Mouse (Mus musculus): Measurements from ENCODE around the gene Tsc22d1.

The Tsc22d1 gene

DNA sequence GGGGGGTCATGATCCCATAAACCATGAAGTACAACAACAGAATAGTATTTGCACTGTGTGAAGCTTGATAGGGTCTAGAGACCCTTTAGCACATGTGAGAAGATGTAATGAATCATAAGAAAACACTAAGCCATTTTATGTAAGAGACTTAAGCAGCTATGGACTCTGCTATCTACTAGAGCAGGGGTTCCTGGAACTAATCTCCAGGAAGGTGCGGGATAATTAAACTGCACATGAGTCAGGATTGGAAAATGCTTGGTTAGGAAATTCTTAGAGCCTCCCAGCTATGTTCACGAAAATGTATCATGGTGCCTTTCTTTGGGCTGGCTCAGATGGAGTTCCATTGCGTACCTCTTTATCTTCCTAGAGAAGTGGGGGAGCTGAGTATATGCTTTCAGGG is 106.5 kb downstream of the Tsc22d1 start:
- DNase-seq: no peak

DNA sequence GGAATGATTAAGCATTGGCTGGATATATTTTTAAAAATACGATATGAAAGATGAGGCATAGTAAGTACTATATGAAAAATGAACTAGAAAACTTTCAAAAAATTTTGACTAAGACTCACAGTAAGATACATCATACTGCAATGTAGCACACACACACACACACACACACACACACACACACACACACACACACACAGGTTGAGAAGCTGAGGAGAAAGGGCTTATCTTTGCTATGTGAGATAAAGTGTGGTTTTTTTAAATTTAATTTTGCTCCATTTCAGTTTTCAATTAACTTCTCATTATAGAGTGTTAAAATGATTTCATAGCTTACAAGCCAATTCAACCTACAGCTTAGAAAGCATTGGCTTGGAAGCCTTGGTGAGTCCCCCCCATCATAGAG is 108.6 kb downstream of the Tsc22d1 start:
- no peak for DNase-seq

GRCm38 (mm10) chr14:76526467-76526866 is 111.7 kb downstream of the Tsc22d1 start:
- no peak for DNase-seq

DNA sequence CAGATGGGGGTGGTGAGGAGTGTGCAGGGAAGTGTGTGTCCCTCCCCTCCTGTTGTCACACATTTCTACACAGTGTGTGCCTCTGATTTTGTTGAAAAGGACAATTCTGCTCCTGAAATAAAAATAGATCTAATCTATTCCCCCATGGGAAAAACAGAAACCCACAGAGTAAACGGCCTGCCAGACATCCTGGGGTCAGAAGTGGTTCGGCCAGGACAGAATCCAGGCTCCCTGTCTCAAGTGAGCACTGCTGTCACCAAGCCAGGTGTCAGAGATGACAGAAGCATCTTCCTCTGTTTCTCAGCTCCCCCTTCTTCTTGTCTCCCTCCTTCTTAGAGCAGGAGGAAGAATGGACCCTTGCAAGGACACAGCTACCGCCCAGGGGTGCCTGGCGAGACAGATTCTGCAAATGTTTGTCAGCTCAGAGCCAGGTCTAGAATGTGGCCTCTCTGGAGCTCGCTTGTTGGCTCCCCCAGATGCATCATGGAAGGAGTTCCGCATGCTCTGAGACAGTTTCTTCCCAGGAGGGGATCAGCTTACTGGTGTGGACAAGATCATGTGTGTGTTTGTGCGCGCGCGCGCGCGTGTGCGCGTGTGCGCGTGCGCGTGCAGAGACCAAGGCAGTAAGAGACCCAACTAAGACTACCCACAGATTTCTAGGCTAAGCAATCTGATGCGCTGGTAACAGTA is 112.4 kb downstream of the Tsc22d1 start:
- no peak for DNase-seq

GRCm38 (mm10) chr14:76527758-76528313 is 113.1 kb downstream of the Tsc22d1 start:
- no peak for DNase-seq

GRCm38 (mm10) chr14:76528641-76529040 is 113.9 kb downstream of the Tsc22d1 start:
- peak; percentile 21 for DNase-seq

GRCm38 (mm10) chr14:76531027-76531660 is 116.4 kb downstream of the Tsc22d1 start:
- DNase-seq: no peak

DNA sequence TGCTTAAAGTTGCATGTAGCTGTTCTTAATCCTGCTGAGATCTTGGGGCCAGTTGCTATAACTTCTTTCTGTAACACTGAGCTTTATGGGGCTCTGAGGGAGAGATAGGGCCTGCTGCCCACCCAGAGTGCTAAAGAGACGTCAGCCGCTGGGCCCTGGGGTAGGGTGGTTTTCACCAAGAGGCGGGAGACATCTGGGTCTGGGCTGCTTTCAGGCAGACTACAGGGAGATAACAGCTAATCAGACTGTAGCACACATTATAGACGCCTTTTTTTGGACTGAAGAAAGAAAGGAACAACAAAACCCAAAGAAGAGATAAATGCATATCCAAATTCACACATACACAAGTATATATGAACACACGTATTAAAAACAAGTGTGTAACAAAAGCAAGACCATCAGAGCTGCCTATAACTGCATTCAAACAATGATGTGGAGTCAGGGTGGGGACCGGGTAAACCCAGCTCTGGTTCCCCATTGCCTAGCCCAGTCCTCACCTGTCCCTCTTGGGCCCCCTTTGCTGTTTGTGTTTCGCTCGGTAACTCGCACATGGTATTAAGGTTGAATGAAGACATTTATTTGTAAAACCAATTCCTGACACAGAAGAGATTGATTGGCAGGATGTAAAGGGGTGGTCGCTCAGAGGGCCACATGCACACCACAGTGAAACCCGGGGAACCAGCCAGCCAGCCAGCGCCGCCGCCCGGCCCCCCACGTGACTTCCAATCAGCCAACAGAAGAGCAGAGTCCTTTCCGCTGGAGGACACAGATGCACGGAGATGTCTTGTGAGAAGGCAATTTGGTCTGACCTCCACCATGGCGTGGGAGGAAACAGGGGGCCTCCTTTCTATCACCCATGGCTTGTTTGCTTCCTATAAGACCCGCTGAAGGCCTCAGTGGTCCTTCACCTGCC is 117.8 kb downstream of the Tsc22d1 start:
- peak; percentile 59 for DNase-seq

DNA sequence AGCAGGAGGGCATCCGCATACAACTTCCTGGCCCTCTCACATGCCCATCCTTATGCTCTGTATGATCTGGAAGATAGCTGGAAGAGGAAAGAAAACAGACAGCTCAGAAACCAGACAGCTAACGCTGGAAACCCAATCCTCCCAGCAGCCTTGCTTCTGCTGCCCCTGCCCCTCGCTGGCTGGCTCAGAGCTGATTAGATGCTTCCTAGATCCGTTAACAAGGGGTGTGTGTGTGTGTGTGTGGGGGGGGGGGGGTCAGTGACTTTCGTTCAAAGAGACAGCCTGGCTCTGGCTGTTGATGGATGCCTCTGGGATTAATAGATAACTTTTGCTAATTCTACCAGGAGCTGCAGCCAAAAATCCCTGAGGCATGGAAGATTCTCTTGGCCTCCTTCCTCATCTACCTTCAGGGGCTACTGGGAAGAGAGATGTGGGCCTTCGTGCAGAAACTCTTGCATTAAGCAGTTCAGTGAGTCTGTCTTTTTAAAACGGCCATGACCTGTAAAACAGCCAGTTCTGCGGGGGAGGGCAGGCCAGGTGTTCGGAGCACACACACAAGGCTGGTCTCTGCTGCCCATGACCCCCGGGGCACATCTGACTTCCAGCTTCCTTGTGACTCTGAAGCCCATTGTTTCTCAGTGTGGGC is 118.5 kb downstream of the Tsc22d1 start:
- DNase-seq: peak; percentile 85

DNA sequence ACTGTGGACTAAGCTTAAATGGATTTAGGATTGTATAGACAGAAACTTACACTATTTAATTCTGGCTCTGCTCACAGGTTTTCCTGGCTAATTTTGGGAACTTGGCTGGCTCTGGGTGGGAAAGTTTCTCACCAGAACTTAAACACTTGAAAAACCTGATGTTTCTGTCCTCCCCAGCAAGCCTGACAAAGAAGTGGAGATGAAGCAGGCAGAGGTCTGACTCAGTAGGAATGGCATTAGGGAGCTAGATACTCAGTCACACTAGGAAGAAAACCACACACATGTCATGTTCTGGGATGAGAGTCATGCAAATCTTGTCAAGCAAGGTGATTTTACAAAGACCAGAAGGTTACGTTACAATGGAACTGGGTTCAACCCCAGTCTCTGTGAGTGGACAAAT is 120.3 kb downstream of the Tsc22d1 start:
- no peak for DNase-seq

GRCm38 (mm10) chr14:76536921-76537320 is 122.2 kb downstream of the Tsc22d1 start:
- peak; percentile 93 for DNase-seq

GRCm38 (mm10) chr14:76540005-76540670 is 125.4 kb downstream of the Tsc22d1 start:
- no peak for DNase-seq

- no peak for DNase-seq
These were observed 126.6 kb downstream of the Tsc22d1 start for GRCm38 (mm10) chr14:76541341-76541740.

GRCm38 (mm10) chr14:76544136-76544535 is 129.4 kb downstream of the Tsc22d1 start:
- DNase-seq: no peak

GRCm38 (mm10) chr14:76555263-76556030 is 140.7 kb downstream of the Tsc22d1 start:
- no peak for DNase-seq

GRCm38 (mm10) chr14:76556031-76556851 is 141.5 kb downstream of the Tsc22d1 start:
- peak; percentile 47 for DNase-seq

- DNase-seq: no peak
These were observed 142.1 kb downstream of the Tsc22d1 start, which contains the start of gene Serp2 for GRCm38 (mm10) chr14:76556852-76557208. Gene Serp2, minus strand, starts transcription at chr14:76556889.

Measured in kidney, adult 11 months (tissue).